Mouse (Mus musculus): Measurements from ENCODE around the gene Tmprss11c.
"Not testable (repeated sequence)": the region's sequence is repeated elsewhere in the genome, so short reads cannot be mapped to it uniquely, and the experiment has no call there.

Tmprss11c gene

DNA sequence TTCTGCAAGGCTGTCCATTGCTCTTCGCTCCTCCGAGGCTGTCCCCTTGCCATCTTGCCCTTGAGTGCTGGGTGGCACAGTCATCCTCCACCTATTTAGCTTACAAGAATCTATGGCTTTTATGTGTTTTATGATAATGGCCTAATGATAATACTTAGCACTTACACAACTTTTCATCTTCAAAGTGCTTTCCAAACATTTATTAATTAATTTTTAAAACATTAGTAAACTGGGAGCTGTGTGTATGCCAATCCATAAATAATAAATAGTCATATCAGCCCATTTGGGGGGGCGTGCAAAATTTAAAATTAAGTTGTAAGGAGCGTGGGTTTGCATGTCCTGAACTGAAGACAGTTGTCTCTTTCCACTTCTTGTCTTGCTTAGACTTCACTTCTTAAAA, at the start of gene Tmprss11c:
Tmprss11c (minus strand) TSS at position 101 of the 400 bp plus-strand sequence.
- DNase-seq (ENCODE audit: low spot score in 2 of 2), result no peak

DNA sequence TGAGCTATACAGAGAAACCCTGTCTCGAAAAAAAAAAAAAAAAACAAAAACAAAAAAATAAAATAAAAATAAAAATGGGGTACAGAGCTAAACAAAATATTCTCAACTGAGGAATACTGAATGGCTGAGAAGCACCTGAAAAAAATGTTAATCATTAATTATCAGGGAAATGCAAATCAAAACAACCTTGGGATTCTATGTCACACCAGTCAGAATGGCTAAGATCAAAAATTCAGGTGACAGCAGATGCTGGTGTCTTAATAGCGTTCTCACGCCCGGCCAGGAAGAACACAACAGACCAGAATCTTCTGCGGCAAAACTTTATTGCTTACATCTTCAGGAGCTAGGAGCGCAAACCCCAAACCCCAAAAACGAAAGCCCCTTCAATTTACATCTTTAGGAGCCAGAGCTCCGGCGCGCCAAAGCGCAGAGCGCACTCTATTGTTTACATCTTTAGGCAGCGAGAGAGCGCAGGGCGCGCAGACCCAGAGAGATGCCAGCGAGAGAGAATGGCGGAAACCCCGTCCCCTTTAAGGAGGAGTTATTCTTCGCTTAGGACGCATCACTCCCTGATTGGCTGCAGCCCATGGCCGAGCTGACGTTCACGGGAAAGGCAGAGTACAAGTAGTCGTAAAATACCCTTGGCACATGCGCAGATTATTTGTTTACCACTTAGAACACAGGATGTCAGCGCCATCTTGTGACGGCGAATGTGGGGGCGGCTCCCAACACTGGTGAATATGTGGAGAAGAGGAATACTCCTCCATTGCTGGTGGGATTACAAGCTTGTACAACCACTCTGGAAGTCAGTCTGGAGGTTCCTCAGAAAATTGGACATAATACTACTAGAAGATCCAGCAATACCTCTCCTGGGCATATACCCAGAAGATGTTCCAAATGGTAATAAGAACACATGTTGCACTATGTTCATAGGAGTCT, 29.2 kb upstream of the Tmprss11c start:
- not testable (repeated sequence) for DNase-seq (ENCODE audit: low spot score in 2 of 2)

DNA sequence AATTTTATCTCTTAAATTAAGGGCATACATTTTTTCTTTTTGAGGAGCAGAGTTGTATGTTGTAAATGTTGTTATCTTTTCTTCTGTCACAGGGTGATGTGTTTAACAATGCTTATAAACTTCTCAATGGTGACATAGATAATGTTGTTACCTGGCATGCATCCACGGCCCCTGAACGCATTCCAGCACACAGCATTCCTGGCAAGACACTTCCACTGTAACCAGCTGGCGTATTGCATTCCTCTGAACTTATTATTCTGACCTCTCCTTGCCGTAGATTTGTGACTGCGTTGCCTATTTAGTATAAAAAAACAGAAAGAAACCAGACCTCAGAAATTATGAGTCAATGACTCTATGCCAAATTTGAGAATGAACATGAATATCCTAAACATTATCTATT, 17.0 kb upstream of the Tmprss11c start:
- no peak for DNase-seq (ENCODE audit: low spot score in 2 of 2)

DNA sequence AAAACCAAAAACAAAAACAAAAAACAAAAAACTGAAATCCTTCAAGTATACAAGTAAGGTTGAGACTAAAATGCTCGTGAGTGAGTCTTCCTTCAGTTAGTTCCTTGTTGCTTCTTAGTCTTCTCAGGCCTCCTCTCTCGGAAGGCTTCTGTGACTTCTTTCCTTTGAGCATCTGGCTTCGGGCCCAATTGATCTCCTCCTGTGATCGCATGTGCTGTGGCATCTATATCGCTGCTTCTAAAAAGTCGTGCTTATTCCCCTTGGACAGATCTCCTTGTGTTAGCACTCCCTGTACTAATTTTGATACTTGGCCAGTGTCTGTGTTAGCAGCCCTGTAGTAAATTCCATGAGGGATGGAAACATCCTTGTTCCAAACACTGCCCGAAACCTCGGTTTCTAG, 14.8 kb upstream of the Tmprss11c start:
- no peak for DNase-seq (ENCODE audit: low spot score in 2 of 2)

DNA sequence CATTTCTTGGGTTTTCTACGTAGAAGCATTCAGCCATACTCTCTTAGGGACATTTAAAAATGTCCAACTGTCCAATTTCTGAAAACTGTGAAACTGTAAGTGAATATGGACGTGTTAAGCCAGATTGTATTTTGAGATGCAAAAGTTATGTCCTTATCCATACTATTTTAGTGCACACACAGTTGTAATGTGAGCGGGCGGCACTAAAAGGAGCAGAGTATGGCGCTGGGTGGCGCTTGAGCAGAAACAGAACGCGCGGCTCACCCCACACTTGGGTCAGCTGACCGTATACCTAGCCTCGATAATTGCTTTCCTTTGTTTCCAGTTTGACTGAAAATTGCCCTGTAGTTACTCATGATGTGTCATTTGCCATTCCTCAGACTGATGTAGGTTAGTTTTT, 42.5 kb downstream of the Tmprss11c start:
- no peak for DNase-seq (ENCODE audit: low spot score in 2 of 2)

DNA sequence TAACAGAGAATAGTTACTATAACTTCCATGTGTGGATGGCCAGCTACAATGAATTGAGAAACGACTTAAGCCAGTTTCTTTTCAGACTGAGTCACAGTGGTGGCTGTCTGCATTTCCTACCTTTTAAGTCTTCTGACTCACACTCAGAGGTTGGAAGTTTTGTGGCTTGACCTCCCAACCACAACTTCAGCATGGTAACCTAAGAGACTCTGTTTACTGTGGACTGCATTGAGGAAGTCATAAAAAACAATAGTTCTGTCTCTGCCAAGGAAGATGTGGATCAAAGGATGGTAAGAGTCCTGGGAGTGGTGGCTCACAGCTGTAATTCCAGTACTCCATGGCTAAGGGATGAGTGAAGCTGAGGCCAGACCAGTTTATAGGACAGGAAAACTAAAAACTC, 44.2 kb downstream of the Tmprss11c start:
- DNase-seq (ENCODE audit: low spot score in 2 of 2), result no peak

DNA sequence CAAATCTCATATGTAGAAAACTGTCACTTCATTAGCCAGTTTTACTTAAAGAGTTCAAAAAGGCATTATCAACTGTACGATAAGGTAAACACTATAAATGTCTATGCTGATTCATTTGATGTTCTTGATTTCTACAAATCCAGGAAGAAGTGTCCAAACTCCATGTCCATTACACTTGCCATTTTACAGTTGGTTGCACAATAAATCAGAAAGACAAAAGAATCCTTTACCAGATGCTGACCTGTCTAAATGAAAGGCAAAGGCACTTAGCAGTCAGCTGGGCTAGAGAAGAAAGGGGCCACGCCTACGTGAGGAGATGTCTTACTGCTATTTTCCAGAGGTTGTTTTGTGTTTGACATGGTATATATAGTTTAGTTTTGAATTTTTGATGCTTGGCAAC, 44.8 kb downstream of the Tmprss11c start:
- DNase-seq (ENCODE audit: low spot score in 2 of 2), result no peak

DNA sequence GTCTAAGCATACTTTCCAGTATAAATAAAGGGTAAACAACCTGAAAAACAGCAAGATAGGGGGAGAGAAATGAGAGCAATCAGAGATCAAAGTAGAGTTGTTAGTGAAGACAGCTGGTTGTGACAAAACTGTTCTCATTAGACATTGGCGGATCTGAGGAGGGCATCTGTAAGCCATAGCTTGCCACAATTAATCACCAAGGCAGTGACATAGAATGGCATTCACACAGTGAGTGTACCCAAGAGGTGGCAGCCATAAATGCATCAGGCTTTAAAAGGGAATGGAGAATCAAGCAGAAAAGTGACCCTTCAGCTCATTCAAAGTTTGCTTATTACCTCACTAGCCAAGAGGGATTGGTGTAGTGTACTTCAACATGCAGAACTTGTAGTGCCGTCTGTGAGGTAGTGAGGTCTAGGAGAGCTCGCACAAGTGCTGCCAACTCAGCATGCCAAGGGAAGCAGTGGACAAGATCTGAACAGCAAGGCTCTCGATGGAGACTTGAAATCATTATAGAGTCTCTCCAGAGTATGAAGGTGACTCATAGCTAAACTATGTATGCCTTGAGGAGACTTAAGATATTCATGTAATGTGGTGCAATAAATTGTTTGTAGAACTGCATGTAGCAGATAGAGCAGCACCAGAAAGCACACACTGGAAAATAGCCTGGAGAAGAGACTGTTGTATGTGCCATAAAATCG, 61.8 kb downstream of the Tmprss11c start:
- no peak for DNase-seq (ENCODE audit: low spot score in 2 of 2)

DNA sequence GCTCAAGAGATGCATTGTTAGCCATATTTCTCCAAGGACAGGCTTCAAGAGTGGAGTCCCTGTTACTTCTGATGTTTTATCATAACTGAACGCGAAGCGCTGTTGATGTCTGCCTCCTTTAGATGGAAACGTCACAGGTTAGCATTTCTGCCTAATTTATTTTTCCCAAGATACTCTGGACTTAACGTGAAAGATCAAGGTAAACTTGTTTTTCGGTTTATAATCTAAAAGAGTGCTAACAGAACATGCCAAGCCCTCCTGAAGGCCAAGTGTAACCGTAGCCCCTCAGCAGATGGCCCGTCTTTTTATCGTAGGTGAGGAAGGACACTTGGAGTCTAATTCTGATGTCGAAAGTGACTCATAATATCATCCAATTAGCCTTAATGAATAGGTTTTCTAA, 91.3 kb downstream of the Tmprss11c start, which contains the start of gene Gnrhr:
Gnrhr (minus strand) TSS at position 101 of the 400 bp plus-strand sequence.
- no peak for DNase-seq (ENCODE audit: low spot score in 2 of 2)

DNA sequence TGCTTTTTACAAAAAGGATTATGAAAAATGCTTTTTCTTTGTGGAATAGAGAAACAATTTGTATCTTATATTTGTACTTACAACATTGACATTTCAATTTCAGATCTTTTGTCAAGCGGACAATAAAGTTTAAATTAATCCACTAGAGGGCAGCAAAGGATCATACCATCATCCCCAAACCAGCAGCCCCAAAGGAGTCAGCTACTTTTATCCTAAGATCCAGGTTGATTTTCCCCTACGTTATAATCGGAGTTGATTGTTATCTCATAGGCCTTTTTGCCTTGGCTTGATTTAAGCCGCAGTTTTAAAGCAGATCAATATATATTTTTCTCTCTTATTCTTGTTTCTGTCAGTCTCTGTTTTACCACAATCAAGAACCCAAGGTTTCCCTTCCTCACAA, 97.8 kb downstream of the Tmprss11c start:
- peak in 1 of 2 experiments; percentile 4 for DNase-seq (ENCODE audit: low spot score in 2 of 2)

DNA sequence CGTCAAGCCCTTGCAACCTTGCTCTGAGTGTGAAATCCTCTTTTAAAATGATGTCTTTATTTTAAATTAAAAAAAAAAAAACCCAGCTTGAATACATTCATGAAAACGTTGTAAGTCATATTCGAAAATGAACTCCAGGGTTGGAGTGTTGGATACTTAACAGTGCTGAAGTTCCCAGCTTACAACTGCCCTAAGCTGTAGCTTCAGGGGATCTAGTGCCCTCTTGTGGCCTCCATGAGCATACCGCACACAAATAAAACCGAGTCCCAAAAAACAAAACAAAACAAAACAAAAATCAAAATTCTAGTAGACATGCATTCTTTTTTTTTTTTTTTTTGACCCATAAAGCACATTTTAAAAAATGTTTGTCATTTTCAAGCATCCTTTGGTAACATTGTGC, 98.3 kb downstream of the Tmprss11c start:
- DNase-seq (ENCODE audit: low spot score in 2 of 2), result peak in 1 of 2 experiments; percentile 26

DNA sequence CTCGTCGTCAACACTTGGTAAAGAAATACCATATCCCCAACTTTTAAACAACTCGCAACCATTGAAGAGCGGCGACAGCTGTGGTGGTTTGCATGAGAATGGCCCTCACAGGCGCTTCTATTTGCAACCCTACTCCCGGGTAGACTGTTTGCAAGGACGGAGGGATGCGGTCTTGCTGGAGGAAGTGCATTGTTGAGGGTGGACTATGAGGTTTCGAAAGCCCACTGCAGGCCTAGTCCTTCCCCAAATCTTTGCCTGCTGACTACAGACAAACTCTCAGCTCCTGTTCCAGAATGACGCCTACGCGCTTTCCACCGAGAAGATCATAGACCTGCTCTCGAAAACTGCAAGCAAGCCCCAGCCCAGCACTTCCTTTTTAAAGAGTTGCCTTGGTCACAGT, 98.8 kb downstream of the Tmprss11c start:
- DNase-seq (ENCODE audit: low spot score in 2 of 2), result no peak

DNA sequence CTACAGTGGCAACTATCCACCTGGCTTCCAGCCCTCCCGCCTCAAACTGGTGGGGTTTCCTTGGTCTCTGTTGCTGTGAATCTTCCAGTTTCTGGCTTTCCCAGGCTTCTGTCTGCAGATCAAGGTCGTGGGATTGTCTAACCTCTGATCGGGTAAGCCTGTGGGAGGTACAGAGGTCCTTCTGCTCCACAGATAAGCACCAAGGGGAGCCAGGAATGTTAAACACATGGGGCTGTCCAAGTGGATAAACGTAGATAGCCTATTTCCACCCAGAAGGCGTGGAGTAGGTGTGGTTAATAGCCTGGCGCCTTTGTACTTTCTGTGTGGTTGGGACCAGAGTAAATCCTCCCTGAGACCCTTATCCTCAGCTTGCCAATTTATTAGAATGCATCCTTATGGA, 101.7 kb downstream of the Tmprss11c start:
- DNase-seq (ENCODE audit: low spot score in 2 of 2), result no peak
